21 mouse cellular contexts compared by ENCODE assay signal in the genomic region with DNA sequence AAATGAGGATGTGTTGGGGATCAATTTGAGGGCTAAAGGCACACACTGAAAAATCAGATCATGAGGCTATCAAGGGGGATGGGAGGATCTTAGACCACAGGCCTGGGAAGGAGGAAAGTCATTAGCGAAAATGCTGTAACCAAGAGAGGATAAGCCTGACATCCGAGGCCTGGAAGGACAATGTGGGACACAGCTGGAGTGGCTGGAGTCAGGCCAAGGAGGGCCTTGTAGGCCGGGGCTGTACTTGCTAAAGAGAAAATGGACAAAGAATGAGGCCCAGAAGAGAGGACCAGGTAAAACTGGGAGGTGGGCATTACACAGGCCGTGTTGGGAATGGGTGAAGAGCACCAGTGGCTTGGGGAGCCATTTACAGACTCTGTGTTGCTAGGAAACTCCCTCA. TPM values are rescaled to one million over a fixed set of nuclear protein-coding genes. Genes with fewer than 3 reads are reported as not detected.
DNase-seq lines count a peak whose midpoint lies in the region; ATAC-seq and TF ChIP-seq lines count a peak whose summit lies in the region.
"Had no signal": no experiment of that assay in that cellular context is flagged by ENCODE, and none has a peak within 500 bp of the region (broad histone marks: within the 10 kb centered on the region; RNA-seq: fewer than 3 reads in every experiment).

No protein-coding gene starts in this region.

- TF ChIP-seq CTCF in lung, embryonic 14.5 days (IDR thresholded peaks at IDR 0.05; ENCODE audit: low read depth): no peak
- TF ChIP-seq CTCF in CH12.LX (conservative IDR thresholded peaks at IDR 0.05 in 1 of 2, IDR thresholded peaks at IDR 0.05 in 1 of 2; ENCODE audit: low read depth in 2 of 2, low read length in 2 of 2): no peak

- TF ChIP-seq EP300 in CH12.LX (IDR thresholded peaks at IDR 0.05; ENCODE audit: low read length): no peak

- no peak overlapping the region for H3K4me3 ChIP-seq in lung, embryonic 14.5 days (ENCODE audit: low read depth, low read length)
- no peak overlapping the region for H3K4me3 ChIP-seq in CH12.LX (replicated peaks in 1 of 3; ENCODE audit: low read depth in 2 of 3, low read length in 2 of 3, poor library complexity in 1 of 3)
- no peak overlapping the region for H3K4me3 ChIP-seq in forebrain, embryonic 10.5 days
- H3K4me3 ChIP-seq: forebrain, embryonic 13.5 days; limb, embryonic 15.5 days; neural tube, embryonic 12.5 days had no signal

- no peaks in the 10 kb centered on the region for H3K36me3 ChIP-seq in lung, embryonic 14.5 days (ENCODE audit: insufficient read depth)
- peaks cover 60 to 97% of the 10 kb centered on the region in 2 experiments for H3K36me3 ChIP-seq in CH12.LX (replicated peaks in 1 of 2; ENCODE audit: control insufficient read depth in 1 of 2, insufficient read depth in 1 of 2, low read length in 1 of 2)
- H3K36me3 ChIP-seq in forebrain, embryonic 10.5 days (replicated peaks): no peaks in the 10 kb centered on the region
- H3K36me3 ChIP-seq: limb, embryonic 15.5 days; neural tube, embryonic 12.5 days had no signal

- dilution Hi-C loops in CH12.LX (cut with MboI; ENCODE audit: extremely low pct_ligation_motif_present, extremely low pct_unique_long_range_greater_than_20kb, low sequenced_read_pairs): no loop called here

- H3K4me2 ChIP-seq in lung, embryonic 14.5 days: no peak overlapping the region
- no peak overlapping the region for H3K4me2 ChIP-seq in CH12.LX (ENCODE audit: insufficient read depth, low read depth, poor library complexity, severe bottlenecking)
- H3K4me2 ChIP-seq: forebrain, embryonic 13.5 days; limb, embryonic 15.5 days; neural tube, embryonic 12.5 days had no signal

- no peak for TF ChIP-seq RAD21 in CH12.LX (IDR thresholded peaks at IDR 0.05; ENCODE audit: low read depth, low read length)

- ATAC-seq in lung, embryonic 14.5 days (ENCODE audit: insufficient read depth): no peak
- ATAC-seq: CD4-positive, CD25-positive, alpha-beta regulatory T cell, adult 4 months; forebrain, embryonic 13.5 days; hindbrain, embryonic 16.5 days; intestine, postnatal 0 days; liver, postnatal 0 days had no signal

- H3K79me2 ChIP-seq in CH12.LX (replicated peaks; ENCODE audit: control insufficient read depth, extremely low read depth, insufficient read depth, poor library complexity, severe bottlenecking): peaks cover 95% of the 10 kb centered on the region

- TF ChIP-seq POLR2A in CH12.LX (IDR thresholded peaks at IDR 0.05; ENCODE audit: low read depth, low read length): no peak

- 61% methylated on average over 4 of the region's 4 CpGs for WGBS in lung, embryonic 14.5 days
- 81% methylated on average over 4 of the region's 4 CpGs for WGBS in forebrain, embryonic 10.5 days

- no peaks in the 10 kb centered on the region for H3K9me3 ChIP-seq in lung, embryonic 14.5 days (ENCODE audit: low read depth, low read length)
- H3K9me3 ChIP-seq in CH12.LX (replicated peaks; ENCODE audit: low read length): peaks cover 8% of the 10 kb centered on the region
- H3K9me3 ChIP-seq in forebrain, embryonic 10.5 days: no peaks in the 10 kb centered on the region
- H3K9me3 ChIP-seq: forebrain, embryonic 13.5 days; limb, embryonic 15.5 days; neural tube, embryonic 12.5 days had no signal

- no peak overlapping the region for H3K9ac ChIP-seq in lung, embryonic 14.5 days
- peak overlapping the region; percentile 40; the same call in 1 of the 2 replicates for H3K9ac ChIP-seq in CH12.LX (ENCODE audit: insufficient read depth, low read depth)
- H3K9ac ChIP-seq: forebrain, embryonic 13.5 days; limb, embryonic 15.5 days; liver, postnatal 0 days; neural tube, embryonic 12.5 days had no signal

- H3K27ac ChIP-seq in lung, embryonic 14.5 days (ENCODE audit: low read depth): no peak overlapping the region
- H3K27ac ChIP-seq in CH12.LX (ENCODE audit: insufficient read depth, low read depth): peak overlapping the region; percentile 87
- H3K27ac ChIP-seq in forebrain, embryonic 10.5 days: no peak overlapping the region
- H3K27ac ChIP-seq: forebrain, embryonic 13.5 days; limb, embryonic 15.5 days; neural tube, embryonic 12.5 days had no signal

- DNase-seq in cerebellum, postnatal 10 days: peak; percentile 31 to 47
- DNase-seq in cerebellum, adult 11-12 months: no peak
- DNase-seq in lung, embryonic 14.5 days: peak; percentile 55
- no peak for DNase-seq in lung, adult 18-20 months
- DNase-seq in CH12.LX (ENCODE audit: extremely low read depth): no peak
- DNase-seq in heart, adult 9 months (ENCODE audit: low spot score in 2 of 2): peak; percentile 60 to 69
- no peak for DNase-seq in forebrain, embryonic 10.5 days (ENCODE audit: extremely low spot score, low spot score)
- no peak for DNase-seq in frontal cortex, postnatal 10 days (ENCODE audit: low spot score in 2 of 2)
- DNase-seq: adrenal gland, adult 2 months; cerebellum, adult 11 months; cerebellum, postnatal 36 days; kidney, postnatal 14 days; liver, postnatal 0 days; spleen, adult 18-20 months; thymus, postnatal 14 days had no signal

- in situ Hi-C loops in CH12.LX (cut with MboI; ENCODE audit: low pct_ligation_motif_present, low pct_unique_long_range_greater_than_20kb, low sequenced_read_pairs): no loop called here

- no peaks in the 10 kb centered on the region for H3K27me3 ChIP-seq in lung, embryonic 14.5 days (ENCODE audit: insufficient read depth, low read length)
- no peaks in the 10 kb centered on the region for H3K27me3 ChIP-seq in CH12.LX (replicated peaks)
- no peaks in the 10 kb centered on the region for H3K27me3 ChIP-seq in forebrain, embryonic 10.5 days (ENCODE audit: poor library complexity, severe bottlenecking)
- H3K27me3 ChIP-seq: forebrain, embryonic 13.5 days; limb, embryonic 15.5 days; neural tube, embryonic 12.5 days had no signal

- no peaks in the 10 kb centered on the region for H3K4me1 ChIP-seq in lung, embryonic 14.5 days (ENCODE audit: insufficient read depth)
- peaks cover 54 to 99% of the 10 kb centered on the region in 2 experiments for H3K4me1 ChIP-seq in CH12.LX (ENCODE audit: control insufficient read depth in 1 of 2, insufficient read depth in 2 of 2)
- H3K4me1 ChIP-seq in forebrain, embryonic 10.5 days: no peaks in the 10 kb centered on the region
- H3K4me1 ChIP-seq: forebrain, embryonic 13.5 days; limb, embryonic 15.5 days had no signal

TF ChIP-seq in CH12.LX, 34 proteins besides CTCF, POLR2A, EP300 and RAD21:
- TF ChIP-seq CHD1 (IDR thresholded peaks at IDR 0.05; ENCODE audit: low read depth, low read length): peak; percentile 18; the same call in 1 of the 2 replicates
- TF ChIP-seq MYC (IDR thresholded peaks at IDR 0.05; ENCODE audit: low read depth, low read length): no peak

RNA-seq across cellular contexts. Expression of a gene that starts 22.9 kb away (rescaled TPM):
- 6.0 and 6.6 TPM in 2 replicates for polyA plus RNA-seq in lung, embryonic 14.5 days (2014; fragmentation: Nextera tagmentation; extraction: Ambion mirVana)
- 151 and 163 TPM in 2 replicates for total RNA-seq in CH12.LX (2012; rRNA removed)
- total RNA-seq in CH12.LX (2014; rRNA removed): 108 and 117 TPM in 2 replicates
- 171 and 185 TPM in 2 replicates for polyA plus RNA-seq in CH12.LX (2012; ENCODE audit: insufficient read length, low read depth)
- 2.1 and 2.3 TPM in 2 replicates for polyA plus RNA-seq in forebrain, embryonic 10.5 days (2016; fragmentation: Nextera tagmentation; extraction: Ambion mirVana)

Comparison
In these comparisons a context has a peak if more than half of its experiments do, and no peak if none do; other contexts are left out.
1. DNase-seq: peak in cerebellum, postnatal 10 days (2 of 2), lung, embryonic 14.5 days (single experiment) and heart, adult 9 months (2 of 2); none in cerebellum, adult 11-12 months (single experiment), lung, adult 18-20 months (0 of 2), CH12.LX (single experiment), forebrain, embryonic 10.5 days (single experiment) and frontal cortex, postnatal 10 days (0 of 2).
2. RNA of a gene that starts 22.9 kb away (polyA plus RNA-seq): 171 to 185 TPM in CH12.LX; 6.0 to 6.6 TPM in lung, embryonic 14.5 days and 2.1 to 2.3 TPM in forebrain, embryonic 10.5 days; every median in the first group is over 10 times any median in the second.